ENCODE assay signal across 23 mouse cellular contexts in genomic region chr4:152689831-152690230, GRCm38 (mm10).
DNase-seq lines count a peak whose midpoint lies in the region; ATAC-seq and TF ChIP-seq lines count a peak whose summit lies in the region.
"Had no signal": no experiment of that assay in that cellular context is flagged by ENCODE, and none has a peak within 500 bp of the region (broad histone marks: within the 10 kb centered on the region; RNA-seq: fewer than 3 reads in every experiment).

No protein-coding gene starts in this region.

- WGBS in hindbrain, postnatal 0 days, result 82% methylated on average over 9 of the region's 9 CpGs
- 85% methylated on average over 9 of the region's 9 CpGs for WGBS in hindbrain, embryonic 12.5 days
- WGBS in liver, adult 2 months, result 75% methylated on average over 9 of the region's 9 CpGs

- no peak overlapping the region for H3K27ac ChIP-seq in hindbrain, postnatal 0 days
- no peak overlapping the region for H3K27ac ChIP-seq in hindbrain, embryonic 12.5 days
- no peak overlapping the region for H3K27ac ChIP-seq in liver, adult 2 months (replicated peaks; ENCODE audit: insufficient read depth, low read depth, low read length)
- H3K27ac ChIP-seq in ES-Bruce4 (ENCODE audit: insufficient read depth, low read length), result no peak overlapping the region
- H3K27ac ChIP-seq: heart, embryonic 10.5 days; limb, embryonic 13.5 days; neural tube, embryonic 15.5 days had no signal

- TF ChIP-seq POLR2A in liver, adult 2 months (IDR thresholded peaks at IDR 0.05; ENCODE audit: extremely low read depth, insufficient read depth, low read length), result no peak
- no peak for TF ChIP-seq POLR2A in ES-Bruce4 (IDR thresholded peaks at IDR 0.05; ENCODE audit: insufficient read depth, low read length)
- TF ChIP-seq POLR2A in brain, embryonic 14.5 days (IDR thresholded peaks at IDR 0.05; ENCODE audit: borderline replicate concordance, extremely low read depth, insufficient read depth, insufficient read length, poor library complexity, severe bottlenecking), result no peak

- peaks cover 9% of the 10 kb centered on the region; the same call in 1 of the 2 replicates for H3K4me1 ChIP-seq in hindbrain, postnatal 0 days (ENCODE audit: insufficient read depth, low read length)
- H3K4me1 ChIP-seq in hindbrain, embryonic 12.5 days, result peaks cover 20% of the 10 kb centered on the region
- H3K4me1 ChIP-seq in liver, adult 2 months (ENCODE audit: control insufficient read depth, insufficient read depth, low read length), result no peaks in the 10 kb centered on the region
- H3K4me1 ChIP-seq in ES-Bruce4 (ENCODE audit: control insufficient read depth, insufficient read depth, low read length), result no peaks in the 10 kb centered on the region
- H3K4me1 ChIP-seq: heart, embryonic 10.5 days; limb, embryonic 13.5 days had no signal

- H3K9ac ChIP-seq in hindbrain, postnatal 0 days (replicated peaks; ENCODE audit: low read length), result no peak overlapping the region
- no peak overlapping the region for H3K9ac ChIP-seq in hindbrain, embryonic 12.5 days
- no peak overlapping the region for H3K9ac ChIP-seq in liver, adult 2 months (ENCODE audit: low read depth, low read length)
- no peak overlapping the region for H3K9ac ChIP-seq in ES-Bruce4 (ENCODE audit: low read depth, poor library complexity, severe bottlenecking)
- H3K9ac ChIP-seq: limb, embryonic 13.5 days; neural tube, embryonic 15.5 days had no signal

- no peaks in the 10 kb centered on the region for H3K27me3 ChIP-seq in hindbrain, postnatal 0 days (ENCODE audit: insufficient read depth, low read length)
- H3K27me3 ChIP-seq in hindbrain, embryonic 12.5 days, result no peaks in the 10 kb centered on the region
- no peaks in the 10 kb centered on the region for H3K27me3 ChIP-seq in liver, adult 2 months (ENCODE audit: control insufficient read depth, insufficient read depth, low read length)
- H3K27me3 ChIP-seq in ES-Bruce4 (ENCODE audit: control insufficient read depth, insufficient read depth, low read length, poor library complexity, severe bottlenecking), result no peaks in the 10 kb centered on the region
- H3K27me3 ChIP-seq: CH12.LX; neural tube, embryonic 15.5 days had no signal

- no peaks in the 10 kb centered on the region for H3K9me3 ChIP-seq in hindbrain, postnatal 0 days (ENCODE audit: low read length)
- H3K9me3 ChIP-seq in hindbrain, embryonic 12.5 days (replicated peaks), result no peaks in the 10 kb centered on the region
- no peaks in the 10 kb centered on the region for H3K9me3 ChIP-seq in ES-Bruce4 (replicated peaks; ENCODE audit: control insufficient read depth, insufficient read depth, low read length, poor library complexity, severe bottlenecking)
- H3K9me3 ChIP-seq: heart, embryonic 10.5 days; neural tube, embryonic 15.5 days had no signal

- no peak overlapping the region for H3K4me2 ChIP-seq in hindbrain, postnatal 0 days (ENCODE audit: low read depth, low read length)
- no peak overlapping the region for H3K4me2 ChIP-seq in hindbrain, embryonic 12.5 days (replicated peaks)
- H3K4me2 ChIP-seq: limb, embryonic 13.5 days; neural tube, embryonic 15.5 days had no signal

- no peak for DNase-seq in hindbrain, postnatal 0 days (ENCODE audit: low spot score)
- DNase-seq in liver, adult 2 months (ENCODE audit: extremely low read depth, low read depth, low spot score), result no peak
- DNase-seq in liver, result no peak
- no peak for DNase-seq in brain, embryonic 14.5 days (ENCODE audit: low read depth)
- DNase-seq in ovary, postnatal 36 days (ENCODE audit: low spot score), result no peak
- DNase-seq: adrenal gland, postnatal 25 days; B cell, adult 2 months; cerebellum, adult 11 months; cerebellum, postnatal 10 days; kidney, adult 11 months; kidney, postnatal 14 days; layer of hippocampus, postnatal 36 days; lung, adult 18-20 months; lung, postnatal 10 days; thymus, postnatal 36 days had no signal

- no peak for ATAC-seq in hindbrain, postnatal 0 days
- no peak for ATAC-seq in hindbrain, embryonic 12.5 days (ENCODE audit: low FRiP score)
- ATAC-seq: hindbrain, embryonic 16.5 days had no signal

- H3K4me3 ChIP-seq in hindbrain, postnatal 0 days (ENCODE audit: low read length), result no peak overlapping the region
- H3K4me3 ChIP-seq in hindbrain, embryonic 12.5 days, result no peak overlapping the region
- no peak overlapping the region for H3K4me3 ChIP-seq in liver, adult 2 months (ENCODE audit: insufficient read depth, low read depth, low read length)
- no peak overlapping the region for H3K4me3 ChIP-seq in ES-Bruce4 (ENCODE audit: low read depth, low read length)
- H3K4me3 ChIP-seq: heart, embryonic 10.5 days; limb, embryonic 13.5 days; midbrain, embryonic 10.5 days; neural tube, embryonic 15.5 days had no signal

- no peak for TF ChIP-seq EP300 in ES-Bruce4 (IDR thresholded peaks at IDR 0.05; ENCODE audit: insufficient read depth, low read depth, low read length)

- H3K79me2 ChIP-seq in liver, adult 2 months (ENCODE audit: control insufficient read depth, insufficient read depth, low read length), result no peaks in the 10 kb centered on the region

- TF ChIP-seq CTCF in hindbrain, postnatal 0 days (IDR thresholded peaks at IDR 0.05; ENCODE audit: low read depth), result peak; percentile 61
- peak; percentile 28; the same call in 1 of the 2 replicates for TF ChIP-seq CTCF in liver, adult 2 months (IDR thresholded peaks at IDR 0.05; ENCODE audit: low read depth, low read length)
- peak; percentile 52 for TF ChIP-seq CTCF in ES-Bruce4 (IDR thresholded peaks at IDR 0.05; ENCODE audit: low read depth, low read length)
- TF ChIP-seq CTCF in brain, embryonic 14.5 days (IDR thresholded peaks at IDR 0.05; ENCODE audit: borderline replicate concordance, extremely low read depth, insufficient read depth, insufficient read length), result peak; percentile 59

- H3K36me3 ChIP-seq in hindbrain, postnatal 0 days (ENCODE audit: insufficient read depth, low read length), result no peaks in the 10 kb centered on the region
- H3K36me3 ChIP-seq in hindbrain, embryonic 12.5 days, result no peaks in the 10 kb centered on the region
- H3K36me3 ChIP-seq in liver, adult 2 months (ENCODE audit: control insufficient read depth, insufficient read depth, low read length), result no peaks in the 10 kb centered on the region
- H3K36me3 ChIP-seq in ES-Bruce4 (ENCODE audit: control insufficient read depth, insufficient read depth, low read length, poor library complexity, severe bottlenecking), result no peaks in the 10 kb centered on the region
- H3K36me3 ChIP-seq: heart, embryonic 10.5 days; limb, embryonic 13.5 days; midbrain, embryonic 10.5 days; neural tube, embryonic 15.5 days had no signal
